ENCODE assay signal across 11 mouse cellular contexts in the genomic region with DNA sequence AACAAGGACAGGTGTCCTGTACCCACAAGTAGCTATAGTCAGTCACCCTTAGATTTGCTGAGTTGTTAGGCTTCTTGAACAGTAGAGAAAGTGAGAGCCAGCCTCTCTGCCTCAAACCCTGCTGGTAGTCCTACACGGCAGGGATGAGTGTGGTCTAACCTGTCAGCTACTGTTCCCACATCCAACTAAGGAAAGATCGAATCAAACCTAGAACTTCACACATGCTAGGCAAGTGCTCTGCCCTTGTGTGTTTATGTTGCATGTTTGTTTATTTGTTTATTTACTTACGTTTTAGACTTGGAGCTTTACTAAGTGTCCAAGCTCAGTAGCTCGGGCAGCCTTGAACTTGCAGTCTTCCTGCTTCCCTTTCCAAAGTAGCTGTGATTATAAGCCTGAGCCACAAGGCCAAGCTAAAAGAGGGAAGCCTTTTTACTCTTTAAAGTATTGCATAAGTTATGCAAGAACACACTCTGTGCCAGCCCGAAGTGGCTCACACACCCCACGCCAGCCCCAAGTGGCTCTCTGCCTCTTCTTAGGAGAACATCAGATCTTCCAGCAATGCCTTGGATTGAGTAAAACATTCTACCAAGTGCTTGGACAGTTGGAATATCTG.
DNase-seq lines count a peak whose midpoint lies in the region; ATAC-seq and TF ChIP-seq lines count a peak whose summit lies in the region.
"Had no signal": no experiment of that assay in that cellular context is flagged by ENCODE, and none has a peak within 500 bp of the region (broad histone marks: within the 10 kb centered on the region; RNA-seq: fewer than 3 reads in every experiment).

No protein-coding gene starts in this region.

- no peak overlapping the region for H3K9ac ChIP-seq in heart, embryonic 12.5 days
- no peak overlapping the region for H3K9ac ChIP-seq in lung, postnatal 0 days (replicated peaks; ENCODE audit: low read depth)

- no peak overlapping the region for H3K4me2 ChIP-seq in heart, embryonic 12.5 days
- no peak overlapping the region for H3K4me2 ChIP-seq in lung, postnatal 0 days (replicated peaks; ENCODE audit: low read depth, low read length)
- H3K4me2 ChIP-seq: neural tube, embryonic 12.5 days had no signal

- no peak for ATAC-seq in heart, embryonic 12.5 days (ENCODE audit: insufficient number of reproducible peaks, low FRiP score)
- ATAC-seq in lung, postnatal 0 days = peak; percentile 79

- DNase-seq in heart, adult 18-20 months = no peak
- peak; percentile 37 for DNase-seq in 3134 (ENCODE audit: extremely low read depth, insufficient read length, low spot score)
- DNase-seq in adrenal gland, postnatal 10 days = peak; percentile 37
- peak; percentile 86 for DNase-seq in lung, postnatal 0 days (ENCODE audit: low spot score)
- no peak for DNase-seq in layer of hippocampus, adult 18-20 months (ENCODE audit: low spot score in 2 of 2)
- DNase-seq in gastrocnemius, adult 8-10 months (ENCODE audit: low spot score in 2 of 2) = no peak
- no peak for DNase-seq in urinary bladder, postnatal 14 days (ENCODE audit: low spot score)
- DNase-seq: cerebellum, adult 2 months; gastrocnemius, postnatal 36 days had no signal

- H3K27me3 ChIP-seq in heart, embryonic 12.5 days (replicated peaks) = no peaks in the 10 kb centered on the region
- no peaks in the 10 kb centered on the region for H3K27me3 ChIP-seq in lung, postnatal 0 days (replicated peaks; ENCODE audit: insufficient read depth, low read length)
- H3K27me3 ChIP-seq: neural tube, embryonic 12.5 days had no signal

- peak; percentile 84 for TF ChIP-seq EP300 in lung, postnatal 0 days (IDR thresholded peaks at IDR 0.05)

- no peaks in the 10 kb centered on the region for H3K9me3 ChIP-seq in heart, embryonic 12.5 days (replicated peaks)
- H3K9me3 ChIP-seq in lung, postnatal 0 days (ENCODE audit: low read length) = no peaks in the 10 kb centered on the region
- H3K9me3 ChIP-seq: neural tube, embryonic 12.5 days had no signal

- H3K4me1 ChIP-seq in heart, embryonic 12.5 days (replicated peaks) = peaks cover 56% of the 10 kb centered on the region
- peaks cover 6% of the 10 kb centered on the region; the same call in 1 of the 2 replicates for H3K4me1 ChIP-seq in lung, postnatal 0 days (ENCODE audit: insufficient read depth, low read depth, low read length)

- peak overlapping the region; percentile 98; the same call in 1 of the 2 replicates for H3K27ac ChIP-seq in heart, embryonic 12.5 days (ENCODE audit: poor library complexity, severe bottlenecking)
- H3K27ac ChIP-seq in lung, postnatal 0 days (ENCODE audit: low read length) = peak overlapping the region; percentile 27
- H3K27ac ChIP-seq: neural tube, embryonic 12.5 days had no signal

- no peak for TF ChIP-seq CTCF in lung, postnatal 0 days (IDR thresholded peaks at IDR 0.05)

- H3K36me3 ChIP-seq in heart, embryonic 12.5 days = no peaks in the 10 kb centered on the region
- no peaks in the 10 kb centered on the region for H3K36me3 ChIP-seq in lung, postnatal 0 days (ENCODE audit: insufficient read depth, low read length)
- H3K36me3 ChIP-seq: neural tube, embryonic 12.5 days had no signal

- WGBS in heart, embryonic 12.5 days = 80% methylated on average over 6 of the region's 6 CpGs
- WGBS in lung, postnatal 0 days = 49% methylated on average over 6 of the region's 6 CpGs

- no peak overlapping the region for H3K4me3 ChIP-seq in heart, embryonic 12.5 days
- no peak overlapping the region for H3K4me3 ChIP-seq in lung, postnatal 0 days (ENCODE audit: low read depth, low read length)
- H3K4me3 ChIP-seq: neural tube, embryonic 12.5 days had no signal

Comparison
In these comparisons a context has a peak if more than half of its experiments do, and no peak if none do; other contexts are left out.
1. DNase-seq: peak in 3134 (single experiment), adrenal gland, postnatal 10 days (single experiment) and lung, postnatal 0 days (single experiment); none in heart, adult 18-20 months (0 of 2), layer of hippocampus, adult 18-20 months (0 of 2), gastrocnemius, adult 8-10 months (0 of 2) and urinary bladder, postnatal 14 days (single experiment).